Mouse (Mus musculus): ENCODE measurements around the gene Tigd4.

DNA sequence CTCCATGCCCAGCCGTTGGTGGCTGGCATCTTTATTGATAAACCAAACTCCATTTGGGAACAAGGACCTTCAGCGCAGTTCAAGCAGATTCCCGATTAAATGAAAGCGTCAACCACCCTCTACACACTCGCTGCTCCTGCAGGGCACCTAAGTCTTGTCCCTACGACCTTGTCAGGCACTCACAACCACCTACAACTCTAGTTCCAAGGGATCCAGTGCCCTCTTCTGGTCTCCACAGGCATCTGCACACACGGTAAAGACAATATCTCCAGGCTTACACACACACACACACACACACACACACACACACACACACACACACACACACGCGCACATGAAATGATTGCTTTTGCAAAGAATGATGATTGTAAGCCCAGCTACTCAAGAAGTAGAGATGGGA is 38.2 kb downstream of the Tigd4 start:
- TF ChIP-seq POLR2A (IDR thresholded peaks at IDR 0.05; ENCODE audit: low read depth, low read length) (no peak), CTCF (conservative IDR thresholded peaks at IDR 0.05 in 1 of 2, IDR thresholded peaks at IDR 0.05 in 1 of 2; ENCODE audit: low read depth in 2 of 2, low read length in 2 of 2) (peak in 1 of 2 experiments; percentile 12; a peak in 1 of 4 replicates), ZMIZ1 (IDR thresholded peaks at IDR 0.05; ENCODE audit: low read depth, low read length) (no peak), ZC3H11A (IDR thresholded peaks at IDR 0.05; ENCODE audit: low read depth, low read length) (no peak), ETS1 (conservative IDR thresholded peaks at IDR 0.05; ENCODE audit: low read depth, low read length) (no peak), TCF12 (IDR thresholded peaks at IDR 0.05; ENCODE audit: low read depth, low read length) (no peak), MAX (IDR thresholded peaks at IDR 0.05; ENCODE audit: low read length) (no peak), EP300 (IDR thresholded peaks at IDR 0.05; ENCODE audit: low read length) (no peak), USF2 (conservative IDR thresholded peaks at IDR 0.05; ENCODE audit: low read depth, low read length) (no peak), ELF1 (IDR thresholded peaks at IDR 0.05; ENCODE audit: low read depth, low read length) (no peak), RCOR1 (conservative IDR thresholded peaks at IDR 0.05; ENCODE audit: low read depth, low read length) (no peak)

All from CH12.LX (cell line).